Mouse (Mus musculus) splenic B cell, adult 2 months (primary cell): ENCODE data around the gene Gm26558.

Experiments
- DNase-seq: peaks from one replicate; pipeline ENCODE4 v3.0.0-alpha.2; 2011; ENCODE audit warnings: low read depth, low spot score
- H3K27me3 ChIP-seq: 2 replicates; pipeline ENCODE4 v1.6.1; 2012; ENCODE audit warnings: mild to moderate bottlenecking, low read length, moderate library complexity, mixed read lengths; ENCODE audit not compliant: control insufficient read depth, poor library complexity, insufficient read depth, severe bottlenecking
- H3K36me3 ChIP-seq: 2 replicates; pipeline ENCODE4 v1.6.1; 2012; ENCODE audit warnings: mild to moderate bottlenecking, low read length, moderate library complexity, mixed read lengths; ENCODE audit not compliant: control insufficient read depth, poor library complexity, insufficient read depth, severe bottlenecking

The Gm26558 gene

GRCm38 (mm10) chr2:70667016-70667415 is 5.1 kb upstream of the Gm26558 start:
- Histone ChIP-seq H3K36me3 (no peaks in the 10 kb centered on the region), H3K27me3 (no peaks in the 10 kb centered on the region)
- DNase-seq: no peak

GRCm38 (mm10) chr2:70663764-70664163 is 1.9 kb upstream of the Gm26558 start:
- Histone ChIP-seq H3K36me3 (no peaks in the 10 kb centered on the region), H3K27me3 (no peaks in the 10 kb centered on the region)
- DNase-seq: peak; percentile 70

GRCm38 (mm10) chr2:70660887-70661714 is 807 bp downstream of the Gm26558 start, which contains the start of gene Gorasp2:
Gene Gorasp2 (plus strand): TSS chr2:70661576.
- Histone ChIP-seq H3K36me3 (no peaks in the 10 kb centered on the region), H3K27me3 (no peaks in the 10 kb centered on the region)
- peak; percentile 98 for DNase-seq

- Histone ChIP-seq H3K36me3 (no peaks in the 10 kb centered on the region), H3K27me3 (no peaks in the 10 kb centered on the region)
Measured at GRCm38 (mm10) chr2:70657083-70657482, 4.8 kb downstream of the Gm26558 start.

GRCm38 (mm10) chr2:70651820-70652219 is 10.1 kb downstream of the Gm26558 start:
- Histone ChIP-seq H3K27me3 (no peaks in the 10 kb centered on the region), H3K36me3 (no peaks in the 10 kb centered on the region)
- no peak for DNase-seq

More at GRCm38 (mm10) chr2:70657083-70657482, 4.8 kb downstream of the Gm26558 start:
- DNase-seq: no peak

- Histone ChIP-seq H3K36me3 (no peaks in the 10 kb centered on the region), H3K27me3 (no peaks in the 10 kb centered on the region)
- DNase-seq: no peak
Measured at GRCm38 (mm10) chr2:70649471-70649870, 12.4 kb downstream of the Gm26558 start.

- no peaks in the 10 kb centered on the region for H3K27me3 ChIP-seq
- no peaks in the 10 kb centered on the region for H3K36me3 ChIP-seq
- DNase-seq: no peak
Measured at GRCm38 (mm10) chr2:70648271-70648670, 13.6 kb downstream of the Gm26558 start.

GRCm38 (mm10) chr2:70647681-70648080 is 14.2 kb downstream of the Gm26558 start:
- DNase-seq: no peak
- Histone ChIP-seq H3K36me3 (no peaks in the 10 kb centered on the region), H3K27me3 (no peaks in the 10 kb centered on the region)

GRCm38 (mm10) chr2:70645266-70645780 is 16.6 kb downstream of the Gm26558 start:
- Histone ChIP-seq H3K36me3 (no peaks in the 10 kb centered on the region), H3K27me3 (no peaks in the 10 kb centered on the region)
- DNase-seq: no peak

- H3K27me3 ChIP-seq: no peaks in the 10 kb centered on the region
- no peak for DNase-seq
- no peaks in the 10 kb centered on the region for H3K36me3 ChIP-seq
Measured at GRCm38 (mm10) chr2:70642971-70643565, 18.8 kb downstream of the Gm26558 start.

- no peaks in the 10 kb centered on the region for H3K27me3 ChIP-seq
- DNase-seq: no peak
- H3K36me3 ChIP-seq: no peaks in the 10 kb centered on the region
Measured at GRCm38 (mm10) chr2:70640968-70641367, 20.9 kb downstream of the Gm26558 start.

GRCm38 (mm10) chr2:70634028-70634690 is 27.7 kb downstream of the Gm26558 start:
- H3K27me3 ChIP-seq: no peaks in the 10 kb centered on the region
- H3K36me3 ChIP-seq: no peaks in the 10 kb centered on the region
- no peak for DNase-seq

- Histone ChIP-seq H3K27me3 (no peaks in the 10 kb centered on the region), H3K36me3 (no peaks in the 10 kb centered on the region)
- DNase-seq: no peak
Measured at GRCm38 (mm10) chr2:70632412-70632811, 29.5 kb downstream of the Gm26558 start.

- Histone ChIP-seq H3K36me3 (no peaks in the 10 kb centered on the region), H3K27me3 (no peaks in the 10 kb centered on the region)
- DNase-seq: no peak
Measured at GRCm38 (mm10) chr2:70631321-70631720, 30.6 kb downstream of the Gm26558 start.

- Histone ChIP-seq H3K27me3 (no peaks in the 10 kb centered on the region), H3K36me3 (no peaks in the 10 kb centered on the region)
- peak; percentile 63 for DNase-seq
Measured at GRCm38 (mm10) chr2:70629921-70630320, 32.0 kb downstream of the Gm26558 start.
